Mouse (Mus musculus) neural tube, embryonic 15.5 days (tissue): ENCODE data around the gene Crabp2. TPM values are rescaled to one million over a fixed set of nuclear protein-coding genes. Genes with fewer than 3 reads are reported as not detected.

Experiments
- ATAC-seq: fragments of 200-750 bp; cut with Nextera tagmentation; 2 replicates; pipeline ENCODE4 v1.8.0; 2017; ENCODE audit warnings: mild to moderate bottlenecking, moderate TSS enrichment, moderate library complexity; ENCODE audit not compliant: low FRiP score
- H3K27ac ChIP-seq: fragments of 300-500 bp; sonication (generic); replicated peaks from 2 replicates; pipeline ENCODE4 v1.5.1; 2015; ENCODE audit warnings: mild to moderate bottlenecking, inconsistent platforms
- H3K27me3 ChIP-seq: fragments of 300-500 bp; sonication (generic); replicated peaks from 2 replicates; pipeline ENCODE4 v1.6.1; 2015; ENCODE audit warnings: inconsistent platforms
- H3K36me3 ChIP-seq: fragments of 300-500 bp; sonication (generic); 2 replicates; pipeline ENCODE4 v1.6.1; 2015; ENCODE audit warnings: inconsistent platforms
- H3K4me1 ChIP-seq: fragments of 300-500 bp; sonication (generic); 2 replicates; pipeline ENCODE4 v1.6.1; 2015; ENCODE audit warnings: inconsistent platforms
- H3K4me2 ChIP-seq: fragments of 300-500 bp; sonication (generic); 2 replicates; pipeline ENCODE4 v1.6.1; 2015; ENCODE audit warnings: inconsistent platforms, mild to moderate bottlenecking, moderate library complexity
- H3K4me3 ChIP-seq: fragments of 300-500 bp; sonication (generic); replicated peaks from 2 replicates; pipeline ENCODE4 v1.5.1; 2015; ENCODE audit warnings: mild to moderate bottlenecking, inconsistent platforms
- H3K9ac ChIP-seq: fragments of 300-500 bp; sonication (generic); replicated peaks from 2 replicates; pipeline ENCODE4 v1.6.1; 2015; ENCODE audit warnings: mild to moderate bottlenecking, inconsistent platforms
- H3K9me3 ChIP-seq: fragments of 300-500 bp; sonication (generic); replicated peaks from 2 replicates; pipeline ENCODE4 v1.6.1; 2016; ENCODE audit warnings: inconsistent platforms
- WGBS: fragments of 180-500 bp; shearing (Covaris S2); methylation state at CpG from one replicate; pipeline ENCODE4 v1.1.7; 2015; ENCODE audit warnings: mixed read lengths; 5-methylcytosine and 5-hydroxymethylcytosine counted together
- polyA plus RNA-seq: library from polyadenylated mRNA; unstranded; fragments of >200 nt; fragmentation: Nextera tagmentation; extraction: Ambion mirVana; gene quantifications from 2 replicates; pipeline ENCODE4 v1.2.1, GENCODE M21; 2015

The Crabp2 gene
- polyA plus RNA-seq, 1 experiment from 2014 or later = 81.1 TPM

- Histone ChIP-seq H3K4me2 (peak within 1 kb of the TSS; percentile 80), H3K4me3 (peak within 1 kb of the TSS; percentile 88), H3K9me3 (no peaks in the 10 kb centered on the region), H3K4me1 (peaks cover 53% of the 10 kb centered on the region), H3K27me3 (no peaks in the 10 kb centered on the region), H3K36me3 (peaks cover 41% of the 10 kb centered on the region), H3K9ac (peak within 1 kb of the TSS; percentile 87), H3K27ac (peak within 1 kb of the TSS; percentile 94)
- peak; percentile 97 for ATAC-seq
- WGBS = under 1% methylated on average over 58 of the region's 78 CpGs
Observed at GRCm38 (mm10) chr3:87930078-87930795, 18.2 kb upstream of the Crabp2 start, which contains the start of the genes Isg20l2 and Rrnad1. TSS of gene Isg20l2 (plus strand) at chr3:87930314. TSS of gene Rrnad1 (minus strand) at chr3:87930717.

GRCm38 (mm10) chr3:87934026-87934425 is 14.4 kb upstream of the Crabp2 start:
- Histone ChIP-seq H3K9me3 (no peaks in the 10 kb centered on the region), H3K4me1 (peaks cover 59% of the 10 kb centered on the region), H3K4me2 (no peak overlapping the region), H3K4me3 (no peak overlapping the region), H3K36me3 (peaks cover 44% of the 10 kb centered on the region), H3K27ac (no peak overlapping the region), H3K9ac (0 out of 2 replicates have a peak overlapping the region, but pooled peaks have one; percentile 17), H3K27me3 (no peaks in the 10 kb centered on the region)
- no peak for ATAC-seq
- WGBS = 93% methylated on average over 5 of the region's 5 CpGs

GRCm38 (mm10) chr3:87934501-87934900 is 14.0 kb upstream of the Crabp2 start:
- Histone ChIP-seq H3K27me3 (no peaks in the 10 kb centered on the region), H3K36me3 (peaks cover 49% of the 10 kb centered on the region), H3K4me2 (no peak overlapping the region), H3K9ac (peak overlapping the region; percentile 17; the same call in 1 of the 2 replicates), H3K4me1 (peaks cover 54% of the 10 kb centered on the region), H3K27ac (no peak overlapping the region), H3K9me3 (no peaks in the 10 kb centered on the region), H3K4me3 (no peak overlapping the region)
- ATAC-seq = no peak
- 72% methylated on average over 4 of the region's 4 CpGs for WGBS

GRCm38 (mm10) chr3:87935201-87935600 is 13.3 kb upstream of the Crabp2 start:
- Histone ChIP-seq H3K27ac (no peak overlapping the region), H3K4me1 (peaks cover 54% of the 10 kb centered on the region), H3K4me3 (no peak overlapping the region), H3K9me3 (no peaks in the 10 kb centered on the region), H3K4me2 (no peak overlapping the region), H3K9ac (no peak overlapping the region), H3K27me3 (no peaks in the 10 kb centered on the region), H3K36me3 (peaks cover 56% of the 10 kb centered on the region)
- no peak for ATAC-seq
- 81% methylated on average over 4 of the region's 4 CpGs for WGBS

- peak overlapping the region; percentile 32; the same call in 1 of the 2 replicates for H3K9ac ChIP-seq
- ATAC-seq = no peak
- WGBS = 84% methylated on average over 2 of the region's 2 CpGs
Observed at GRCm38 (mm10) chr3:87935776-87936175, 12.7 kb upstream of the Crabp2 start.

GRCm38 (mm10) chr3:87940611-87941010 is 7.9 kb upstream of the Crabp2 start:
- no peak for ATAC-seq
- Histone ChIP-seq H3K4me1 (peaks cover 23% of the 10 kb centered on the region), H3K9me3 (no peaks in the 10 kb centered on the region), H3K27ac (no peak overlapping the region), H3K27me3 (no peaks in the 10 kb centered on the region), H3K4me2 (no peak overlapping the region), H3K4me3 (no peak overlapping the region), H3K36me3 (peaks cover 57% of the 10 kb centered on the region), H3K9ac (no peak overlapping the region)
- 58% methylated on average over 5 of the region's 5 CpGs for WGBS

More at GRCm38 (mm10) chr3:87935776-87936175, 12.7 kb upstream of the Crabp2 start:
- Histone ChIP-seq H3K27ac (no peak overlapping the region), H3K9me3 (no peaks in the 10 kb centered on the region), H3K27me3 (no peaks in the 10 kb centered on the region), H3K4me1 (peaks cover 53% of the 10 kb centered on the region), H3K36me3 (peaks cover 60% of the 10 kb centered on the region), H3K4me2 (no peak overlapping the region; the same call in 1 of the 2 replicates), H3K4me3 (no peak overlapping the region)

- Histone ChIP-seq H3K9ac (no peak overlapping the region), H3K27me3 (no peaks in the 10 kb centered on the region), H3K4me1 (peaks cover 32% of the 10 kb centered on the region), H3K4me2 (no peak overlapping the region), H3K36me3 (peaks cover 51% of the 10 kb centered on the region), H3K4me3 (no peak overlapping the region), H3K27ac (no peak overlapping the region), H3K9me3 (no peaks in the 10 kb centered on the region)
- WGBS = 98% methylated on average over 2 of the region's 2 CpGs
- no peak for ATAC-seq
Observed at GRCm38 (mm10) chr3:87942471-87942870, 6.0 kb upstream of the Crabp2 start.

GRCm38 (mm10) chr3:87943586-87943985 is 4.9 kb upstream of the Crabp2 start:
- Histone ChIP-seq H3K27me3 (no peaks in the 10 kb centered on the region), H3K27ac (no peak overlapping the region), H3K9me3 (no peaks in the 10 kb centered on the region), H3K36me3 (peaks cover 40% of the 10 kb centered on the region), H3K4me1 (peaks cover 41% of the 10 kb centered on the region), H3K4me3 (no peak overlapping the region), H3K4me2 (no peak overlapping the region), H3K9ac (no peak overlapping the region)
- no peak for ATAC-seq
- 78% methylated on average over 7 of the region's 7 CpGs for WGBS

GRCm38 (mm10) chr3:87944838-87945600 is 3.4 kb upstream of the Crabp2 start:
- H3K27ac ChIP-seq = no peak overlapping the region
- peaks cover 55% of the 10 kb centered on the region for H3K4me1 ChIP-seq
- 13% methylated on average over 4 of the region's 4 CpGs for WGBS
- H3K36me3 ChIP-seq = peaks cover 26% of the 10 kb centered on the region
- H3K9ac ChIP-seq = no peak overlapping the region
- no peak overlapping the region for H3K4me3 ChIP-seq
- no peak for ATAC-seq
- H3K4me2 ChIP-seq = no peak overlapping the region
- no peaks in the 10 kb centered on the region for H3K9me3 ChIP-seq
- no peaks in the 10 kb centered on the region for H3K27me3 ChIP-seq

- peaks cover 19% of the 10 kb centered on the region for H3K36me3 ChIP-seq
- H3K4me3 ChIP-seq = no peak overlapping the region
- H3K9me3 ChIP-seq = no peaks in the 10 kb centered on the region
- no peak for ATAC-seq
- 16% methylated on average over 12 of the region's 12 CpGs for WGBS
- no peak overlapping the region for H3K27ac ChIP-seq
- H3K27me3 ChIP-seq = no peaks in the 10 kb centered on the region
- H3K9ac ChIP-seq = no peak overlapping the region
- H3K4me2 ChIP-seq = no peak overlapping the region
- H3K4me1 ChIP-seq = peaks cover 60% of the 10 kb centered on the region
Observed at GRCm38 (mm10) chr3:87945781-87946540, 2.5 kb upstream of the Crabp2 start.

GRCm38 (mm10) chr3:87946541-87946860 is 2.0 kb upstream of the Crabp2 start:
- Histone ChIP-seq H3K4me3 (no peak overlapping the region), H3K36me3 (peaks cover 13% of the 10 kb centered on the region), H3K4me1 (peaks cover 61% of the 10 kb centered on the region), H3K27ac (no peak overlapping the region), H3K9ac (no peak overlapping the region; the same call in 1 of the 2 replicates), H3K27me3 (no peaks in the 10 kb centered on the region), H3K9me3 (no peaks in the 10 kb centered on the region), H3K4me2 (no peak overlapping the region)
- ATAC-seq = no peak
- 33% methylated on average over 1 of the region's 1 CpGs for WGBS
